Comparison of ENCODE assay signal across 8 mouse cellular contexts in genomic region chr11:30954279-30954725, GRCm38 (mm10). TPM values are rescaled to one million over a fixed set of nuclear protein-coding genes. Genes with fewer than 3 reads are reported as not detected.
DNase-seq lines count a peak whose midpoint lies in the region; ATAC-seq and TF ChIP-seq lines count a peak whose summit lies in the region.

Erlec1 (minus strand) TSS chr11:30954335.

- peak; percentile 90 for DNase-seq in 416B (ENCODE audit: low read depth)
- DNase-seq in heart, adult 8-10 months (ENCODE audit: low spot score), result peak; percentile 84
- peak; percentile 88 for DNase-seq in kidney, adult 9 months
- DNase-seq in limb, embryonic 14.5 days (ENCODE audit: low spot score), result peak; percentile 92
- DNase-seq in midbrain, postnatal 0 days (ENCODE audit: low spot score), result peak; percentile 96
- peak; percentile 67 to 70 for DNase-seq in spleen, postnatal 14 days (ENCODE audit: low spot score in 2 of 2)

- 0 out of 2 replicates have a peak, but pooled peaks cover 8% of the 10 kb centered on the region for H3K9me3 ChIP-seq in embryonic facial prominence, embryonic 15.5 days (replicated peaks)
- peaks cover 5% of the 10 kb centered on the region; the same call in 1 of the 2 replicates for H3K9me3 ChIP-seq in limb, embryonic 14.5 days (ENCODE audit: control insufficient read depth, low read length)
- peaks cover 5% of the 10 kb centered on the region; the same call in 1 of the 2 replicates for H3K9me3 ChIP-seq in midbrain, postnatal 0 days (ENCODE audit: low read length)

- under 1% methylated on average over 40 of the region's 40 CpGs for WGBS in bone marrow, adult 2 months
- WGBS in embryonic facial prominence, embryonic 15.5 days, result under 1% methylated on average over 36 of the region's 40 CpGs
- WGBS in limb, embryonic 14.5 days, result under 1% methylated on average over 38 of the region's 40 CpGs
- under 1% methylated on average over 40 of the region's 40 CpGs for WGBS in midbrain, postnatal 0 days

- peak within 1 kb of the TSS; percentile 77 for H3K4me3 ChIP-seq in bone marrow, adult 2 months (replicated peaks; ENCODE audit: control insufficient read depth, low read depth, low read length)
- H3K4me3 ChIP-seq in embryonic facial prominence, embryonic 15.5 days (replicated peaks), result peak within 1 kb of the TSS; percentile 70
- H3K4me3 ChIP-seq in limb, embryonic 14.5 days (replicated peaks; ENCODE audit: low read length), result peak within 1 kb of the TSS; percentile 81
- H3K4me3 ChIP-seq in midbrain, postnatal 0 days (ENCODE audit: low read depth, low read length), result peak within 1 kb of the TSS; percentile 79

- H3K27ac ChIP-seq in bone marrow, adult 2 months (ENCODE audit: control insufficient read depth, insufficient read depth, low read depth, low read length, poor library complexity), result peak within 1 kb of the TSS; percentile 90
- H3K27ac ChIP-seq in embryonic facial prominence, embryonic 15.5 days (replicated peaks), result peak within 1 kb of the TSS; percentile 81
- peak within 1 kb of the TSS; percentile 84 for H3K27ac ChIP-seq in limb, embryonic 14.5 days (replicated peaks; ENCODE audit: low read depth, low read length)
- peak within 1 kb of the TSS; percentile 89 for H3K27ac ChIP-seq in midbrain, postnatal 0 days (ENCODE audit: low read depth, low read length)

- no peaks in the 10 kb centered on the region for H3K4me1 ChIP-seq in bone marrow, adult 2 months (ENCODE audit: control insufficient read depth, insufficient read depth, low read length)
- peaks cover 13% of the 10 kb centered on the region for H3K4me1 ChIP-seq in embryonic facial prominence, embryonic 15.5 days
- H3K4me1 ChIP-seq in limb, embryonic 14.5 days (ENCODE audit: control insufficient read depth, insufficient read depth, low read length), result peaks cover 10% of the 10 kb centered on the region
- H3K4me1 ChIP-seq in midbrain, postnatal 0 days (ENCODE audit: insufficient read depth, low read length), result no peaks in the 10 kb centered on the region; the same call in 1 of the 2 replicates

- H3K36me3 ChIP-seq in embryonic facial prominence, embryonic 15.5 days, result peaks cover 14% of the 10 kb centered on the region
- H3K36me3 ChIP-seq in limb, embryonic 14.5 days (ENCODE audit: control insufficient read depth, insufficient read depth, low read length), result peaks cover 26% of the 10 kb centered on the region
- peaks cover 9% of the 10 kb centered on the region; the same call in 1 of the 2 replicates for H3K36me3 ChIP-seq in midbrain, postnatal 0 days (ENCODE audit: insufficient read depth, low read length)

- TF ChIP-seq POLR2A in bone marrow, adult 2 months (IDR thresholded peaks at IDR 0.05; ENCODE audit: borderline replicate concordance, control insufficient read depth, low read depth, low read length), result peak; percentile 78; the same call in 1 of the 2 replicates
- 0 out of 2 replicates have a peak, but pooled peaks have one; percentile 45 for TF ChIP-seq POLR2A in limb, embryonic 14.5 days (IDR thresholded peaks at IDR 0.05; ENCODE audit: borderline replicate concordance, extremely low read depth, insufficient read depth, insufficient read length)

- no peak for TF ChIP-seq CTCF in bone marrow, adult 2 months (IDR thresholded peaks at IDR 0.05; ENCODE audit: control insufficient read depth, insufficient read depth, low read length)
- peak; percentile 44 for TF ChIP-seq CTCF in midbrain, postnatal 0 days (IDR thresholded peaks at IDR 0.05)

- no peaks in the 10 kb centered on the region for H3K27me3 ChIP-seq in embryonic facial prominence, embryonic 15.5 days
- H3K27me3 ChIP-seq in limb, embryonic 14.5 days (ENCODE audit: control insufficient read depth, insufficient read depth, low read length), result no peaks in the 10 kb centered on the region
- H3K27me3 ChIP-seq in midbrain, postnatal 0 days (ENCODE audit: insufficient read depth, low read length), result no peaks in the 10 kb centered on the region

- peak within 1 kb of the TSS; percentile 65 for H3K4me2 ChIP-seq in embryonic facial prominence, embryonic 15.5 days (replicated peaks)
- peak within 1 kb of the TSS; percentile 75 for H3K4me2 ChIP-seq in limb, embryonic 14.5 days (replicated peaks; ENCODE audit: low read depth, low read length, severe bottlenecking)
- H3K4me2 ChIP-seq in midbrain, postnatal 0 days (ENCODE audit: low read depth, low read length, poor library complexity, severe bottlenecking), result peak within 1 kb of the TSS; percentile 71

- peak within 1 kb of the TSS; percentile 76 for H3K9ac ChIP-seq in embryonic facial prominence, embryonic 15.5 days
- H3K9ac ChIP-seq in limb, embryonic 14.5 days (ENCODE audit: low read depth, low read length, severe bottlenecking), result peak within 1 kb of the TSS; percentile 88
- H3K9ac ChIP-seq in midbrain, postnatal 0 days (replicated peaks; ENCODE audit: low read length, poor library complexity, severe bottlenecking), result peak within 1 kb of the TSS; percentile 83

- peak; percentile 99 for ATAC-seq in embryonic facial prominence, embryonic 15.5 days (ENCODE audit: insufficient number of reproducible peaks, low FRiP score, low TSS enrichment, low read depth)
- ATAC-seq in limb, embryonic 14.5 days (ENCODE audit: low FRiP score, low read depth), result peak; percentile 96
- ATAC-seq in midbrain, postnatal 0 days (ENCODE audit: low FRiP score), result peak; percentile 98

RNA-seq across cellular contexts. Expression of gene Erlec1, which starts in this region (rescaled TPM):
- polyA plus RNA-seq in bone marrow, adult 2 months (2011; ENCODE audit: insufficient read depth, insufficient read length, low replicate concordance, missing spikeins), result 14.9 and 24.8 TPM in 2 replicates
- polyA plus RNA-seq in embryonic facial prominence, embryonic 15.5 days (2015; fragmentation: Nextera tagmentation; extraction: Ambion mirVana), result 13.0 and 13.5 TPM in 2 replicates
- total RNA-seq in heart, adult 8-10 months (2022), result 10 to 100 TPM; 36.7 to 47.6 (median 39.5) TPM
- polyA plus RNA-seq in limb, embryonic 14.5 days (2012; rRNA removed), result 26.9 and 38.4 TPM in 2 replicates
- 15.2 and 15.6 TPM in 2 replicates for polyA plus RNA-seq in limb, embryonic 14.5 days (2014; fragmentation: Nextera tagmentation; extraction: Ambion mirVana)
- 11.1 and 15.2 TPM in 2 replicates for total RNA-seq in midbrain, postnatal 0 days (2014; rRNA removed)
- 10.1 and 12.5 TPM in 2 replicates for polyA plus RNA-seq in midbrain, postnatal 0 days (2015; fragmentation: Nextera tagmentation; extraction: Ambion mirVana)

Comparison
In these comparisons a context has a peak if more than half of its experiments do, and no peak if none do; other contexts are left out.
1. Peak in every context shown above with its lines: DNase-seq, ATAC-seq, H3K4me3 ChIP-seq and H3K27ac ChIP-seq.